Mouse (Mus musculus) kidney, adult 2 months (tissue): ENCODE measurements around the gene Pde4d.

Experiments used
- CTCF ChIP-seq: fragments of 200-500 bp; conservative IDR thresholded peaks from 2 replicates; pipeline ENCODE4 v1.5.1; 2011; ENCODE audit warnings: low read depth, mild to moderate bottlenecking, control low read depth, low read length, moderate library complexity, mixed read lengths; ENCODE audit not compliant: insufficient read depth, insufficient read length
- POLR2A ChIP-seq: fragments of 200-500 bp; IDR thresholded peaks from one replicate; pipeline ENCODE4 v1.6.1; 2011; ENCODE audit warnings: low read depth, low read length, control low read depth

DNA sequence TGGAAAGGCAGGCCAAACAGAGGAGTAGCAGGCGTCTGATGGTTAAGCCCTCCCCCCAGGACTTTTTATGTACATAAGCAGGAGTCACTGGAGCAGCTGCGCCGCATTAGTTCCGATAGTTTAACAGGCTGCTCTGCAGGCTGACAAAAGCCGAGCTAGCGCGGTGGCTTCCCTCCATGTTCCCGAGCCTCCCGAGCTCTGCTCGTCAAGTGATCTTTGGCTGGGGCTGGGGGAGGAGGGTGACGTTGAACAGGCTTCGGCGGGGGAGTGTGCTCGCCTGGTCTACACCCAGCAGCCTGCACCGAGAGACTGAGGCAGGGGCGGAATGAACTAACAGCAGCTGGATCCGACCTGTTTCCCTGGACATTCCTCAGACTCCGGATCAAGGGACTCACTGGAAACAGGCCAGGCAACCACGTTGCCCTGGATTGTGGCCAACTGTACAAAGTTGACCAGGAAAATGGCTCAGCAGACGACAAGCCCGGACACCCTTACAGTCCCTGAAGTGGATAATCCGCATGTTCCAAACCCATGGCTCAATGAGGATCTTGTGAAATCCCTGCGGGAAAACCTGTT, 810.6 kb downstream of the Pde4d start:
- TF ChIP-seq POLR2A (no peak), CTCF (no peak)
